Mouse (Mus musculus) embryonic facial prominence, embryonic 13.5 days (tissue): ENCODE measurements around the gene Ostm1. TPM values are rescaled to one million over a fixed set of nuclear protein-coding genes. Genes with fewer than 3 reads are reported as not detected.

ENCODE experiments used
- ATAC-seq: fragments of 200-750 bp; cut with Nextera tagmentation; 2 replicates; pipeline ENCODE4 v1.8.0; 2017; ENCODE audit warnings: low read depth; ENCODE audit not compliant: insufficient number of reproducible peaks, insufficient read depth, low FRiP score, low TSS enrichment
- H3K27ac ChIP-seq: fragments of 300-500 bp; sonication (generic); 2 replicates; pipeline ENCODE4 v1.5.1; 2015; ENCODE audit warnings: moderate library complexity, mild to moderate bottlenecking, inconsistent platforms
- H3K27me3 ChIP-seq: fragments of 300-500 bp; sonication (generic); 2 replicates; pipeline ENCODE4 v1.6.1; 2015; ENCODE audit warnings: mild to moderate bottlenecking, inconsistent platforms
- H3K36me3 ChIP-seq: fragments of 300-500 bp; sonication (generic); 2 replicates; pipeline ENCODE4 v1.6.1; 2015; ENCODE audit warnings: mild to moderate bottlenecking, inconsistent platforms
- H3K4me1 ChIP-seq: fragments of 300-500 bp; sonication (generic); 2 replicates; pipeline ENCODE4 v1.6.1; 2015; ENCODE audit warnings: inconsistent platforms
- H3K4me2 ChIP-seq: fragments of 300-500 bp; sonication (generic); 2 replicates; pipeline ENCODE4 v1.6.1; 2015; ENCODE audit warnings: moderate library complexity, mild to moderate bottlenecking, inconsistent platforms
- H3K4me3 ChIP-seq: fragments of 300-500 bp; sonication (generic); 2 replicates; pipeline ENCODE4 v1.5.1; 2015; ENCODE audit warnings: mild to moderate bottlenecking, inconsistent platforms
- H3K9ac ChIP-seq: fragments of 300-500 bp; sonication (generic); 2 replicates; pipeline ENCODE4 v1.6.1; 2015; ENCODE audit warnings: mild to moderate bottlenecking, inconsistent platforms
- H3K9me3 ChIP-seq: fragments of 300-500 bp; sonication (generic); 2 replicates; pipeline ENCODE4 v1.6.1; 2016; ENCODE audit warnings: inconsistent platforms
- WGBS: fragments of 180-500 bp; shearing (Covaris S2); methylation state at CpG from one replicate; pipeline ENCODE4 v1.1.7; 2015; ENCODE audit warnings: mixed read lengths; 5-methylcytosine and 5-hydroxymethylcytosine counted together
- polyA plus RNA-seq: library from polyadenylated mRNA; unstranded; fragments of >200 nt; fragmentation: Nextera tagmentation; extraction: Ambion mirVana; gene quantifications from 2 replicates; pipeline ENCODE4 v1.2.1, GENCODE M21; 2015

Ostm1 gene
- polyA plus RNA-seq, 1 experiment from 2014 or later: 10.8 TPM

- ATAC-seq: no peak
- no peaks in the 10 kb centered on the region for H3K9me3 ChIP-seq
- peaks cover 31% of the 10 kb centered on the region for H3K4me1 ChIP-seq
- H3K27me3 ChIP-seq: peaks cover 99% of the 10 kb centered on the region
- under 1% methylated on average over 37 of the region's 37 CpGs for WGBS
- 0 out of 2 replicates have a peak overlapping the region, but pooled peaks have one; percentile 32 for H3K9ac ChIP-seq
- no peaks in the 10 kb centered on the region for H3K36me3 ChIP-seq
- no peak overlapping the region for H3K27ac ChIP-seq
- peak overlapping the region; percentile 55 for H3K4me2 ChIP-seq
- peak overlapping the region; percentile 36 for H3K4me3 ChIP-seq
Measured at GRCm38 (mm10) chr10:42584436-42584983, 888 bp downstream of the Ostm1 start.

GRCm38 (mm10) chr10:42585156-42585555, 1.5 kb downstream of the Ostm1 start:
- no peak for ATAC-seq
- H3K9me3 ChIP-seq: no peaks in the 10 kb centered on the region
- H3K4me1 ChIP-seq: peaks cover 25% of the 10 kb centered on the region
- H3K4me2 ChIP-seq: no peak overlapping the region
- H3K36me3 ChIP-seq: no peaks in the 10 kb centered on the region
- WGBS: 2% methylated on average over 8 of the region's 8 CpGs
- peaks cover 99% of the 10 kb centered on the region for H3K27me3 ChIP-seq
- H3K27ac ChIP-seq: no peak overlapping the region
- no peak overlapping the region for H3K4me3 ChIP-seq
- no peak overlapping the region for H3K9ac ChIP-seq

GRCm38 (mm10) chr10:42585596-42586305, 2.1 kb downstream of the Ostm1 start:
- Histone ChIP-seq H3K4me2 (no peak overlapping the region), H3K27me3 (peaks cover 99% of the 10 kb centered on the region), H3K9ac (no peak overlapping the region), H3K4me1 (peaks cover 24% of the 10 kb centered on the region), H3K27ac (no peak overlapping the region), H3K9me3 (no peaks in the 10 kb centered on the region), H3K36me3 (no peaks in the 10 kb centered on the region), H3K4me3 (no peak overlapping the region)
- WGBS: 5% methylated on average over 22 of the region's 22 CpGs
- no peak for ATAC-seq

GRCm38 (mm10) chr10:42587961-42588750, 4.5 kb downstream of the Ostm1 start:
- 6% methylated on average over 8 of the region's 8 CpGs for WGBS
- H3K9ac ChIP-seq: no peak overlapping the region
- no peak for ATAC-seq

GRCm38 (mm10) chr10:42589505-42589904, 5.9 kb downstream of the Ostm1 start:
- Histone ChIP-seq H3K9me3 (no peaks in the 10 kb centered on the region), H3K9ac (no peak overlapping the region), H3K4me2 (no peak overlapping the region), H3K4me3 (no peak overlapping the region), H3K27ac (no peak overlapping the region), H3K36me3 (no peaks in the 10 kb centered on the region), H3K4me1 (peaks cover 12% of the 10 kb centered on the region), H3K27me3 (peaks cover 100% of the 10 kb centered on the region)
- 3% methylated on average over 5 of the region's 5 CpGs for WGBS
- ATAC-seq: no peak

More at GRCm38 (mm10) chr10:42587961-42588750, 4.5 kb downstream of the Ostm1 start:
- no peaks in the 10 kb centered on the region for H3K9me3 ChIP-seq
- peaks cover 100% of the 10 kb centered on the region for H3K27me3 ChIP-seq
- no peak overlapping the region for H3K4me3 ChIP-seq
- H3K4me2 ChIP-seq: no peak overlapping the region
- peaks cover 25% of the 10 kb centered on the region for H3K4me1 ChIP-seq
- no peaks in the 10 kb centered on the region for H3K36me3 ChIP-seq
- no peak overlapping the region for H3K27ac ChIP-seq

GRCm38 (mm10) chr10:42590261-42591184, 6.9 kb downstream of the Ostm1 start:
- H3K4me3 ChIP-seq: peak overlapping the region; percentile 30; the same call in 1 of the 2 replicates
- H3K27me3 ChIP-seq: peaks cover 100% of the 10 kb centered on the region
- WGBS: 3% methylated on average over 19 of the region's 19 CpGs
- no peaks in the 10 kb centered on the region for H3K36me3 ChIP-seq
- H3K4me1 ChIP-seq: peaks cover 9% of the 10 kb centered on the region
- peak overlapping the region; percentile 54; the same call in 1 of the 2 replicates for H3K4me2 ChIP-seq
- H3K9ac ChIP-seq: no peak overlapping the region
- no peak for ATAC-seq
- no peak overlapping the region for H3K27ac ChIP-seq
- no peaks in the 10 kb centered on the region for H3K9me3 ChIP-seq

GRCm38 (mm10) chr10:42591185-42591992, 7.8 kb downstream of the Ostm1 start:
- Histone ChIP-seq H3K4me1 (peaks cover 9% of the 10 kb centered on the region), H3K9ac (peak overlapping the region; percentile 27; the same call in 1 of the 2 replicates), H3K4me2 (peak overlapping the region; percentile 54), H3K27me3 (peaks cover 99% of the 10 kb centered on the region), H3K9me3 (no peaks in the 10 kb centered on the region), H3K4me3 (peak overlapping the region; percentile 30), H3K27ac (no peak overlapping the region), H3K36me3 (no peaks in the 10 kb centered on the region)
- under 1% methylated on average over 67 of the region's 67 CpGs for WGBS
- ATAC-seq: no peak

GRCm38 (mm10) chr10:42591993-42592686, 8.5 kb downstream of the Ostm1 start:
- peak overlapping the region; percentile 54 for H3K4me2 ChIP-seq
- H3K9ac ChIP-seq: peak overlapping the region; percentile 27; the same call in 1 of the 2 replicates
- no peaks in the 10 kb centered on the region for H3K9me3 ChIP-seq
- H3K4me3 ChIP-seq: peak overlapping the region; percentile 30
- H3K27ac ChIP-seq: no peak overlapping the region
- H3K36me3 ChIP-seq: no peaks in the 10 kb centered on the region
- H3K4me1 ChIP-seq: peaks cover 9% of the 10 kb centered on the region
- no peak for ATAC-seq
- H3K27me3 ChIP-seq: peaks cover 98% of the 10 kb centered on the region
- WGBS: 1% methylated on average over 25 of the region's 25 CpGs

GRCm38 (mm10) chr10:42593201-42593600, 9.6 kb downstream of the Ostm1 start:
- Histone ChIP-seq H3K4me3 (no peak overlapping the region), H3K27ac (no peak overlapping the region), H3K4me2 (no peak overlapping the region), H3K36me3 (no peaks in the 10 kb centered on the region), H3K27me3 (peaks cover 94% of the 10 kb centered on the region), H3K4me1 (peaks cover 9% of the 10 kb centered on the region), H3K9ac (no peak overlapping the region), H3K9me3 (no peaks in the 10 kb centered on the region)
- ATAC-seq: no peak
- WGBS: 15% methylated on average over 7 of the region's 7 CpGs

GRCm38 (mm10) chr10:42598615-42599014, 15.0 kb downstream of the Ostm1 start:
- Histone ChIP-seq H3K27me3 (peaks cover 55% of the 10 kb centered on the region), H3K4me3 (no peak overlapping the region), H3K27ac (no peak overlapping the region), H3K9ac (no peak overlapping the region), H3K4me2 (no peak overlapping the region), H3K36me3 (no peaks in the 10 kb centered on the region), H3K9me3 (no peaks in the 10 kb centered on the region), H3K4me1 (no peaks in the 10 kb centered on the region)
- no peak for ATAC-seq
- 81% methylated on average over 8 of the region's 8 CpGs for WGBS
